Mouse (Mus musculus) heart, postnatal 0 days (tissue): ENCODE measurements at regions not wholly inside any gene's neighbourhood (a gene's known extent, or its start where the extent isn't known, plus 50 kb on each side); places are given as distances from the start of the nearest gene placed in this dataset.

Experiments used
- CTCF ChIP-seq: IDR thresholded peaks from 2 replicates; pipeline ENCODE4 v1.5.1; 2016; ENCODE audit warnings: antibody characterized with exemption, control low read depth, low read depth
- EP300 ChIP-seq: IDR thresholded peaks from 2 replicates; pipeline ENCODE4 v1.6.1; 2016; ENCODE audit warnings: antibody characterized with exemption, low read depth

DNA sequence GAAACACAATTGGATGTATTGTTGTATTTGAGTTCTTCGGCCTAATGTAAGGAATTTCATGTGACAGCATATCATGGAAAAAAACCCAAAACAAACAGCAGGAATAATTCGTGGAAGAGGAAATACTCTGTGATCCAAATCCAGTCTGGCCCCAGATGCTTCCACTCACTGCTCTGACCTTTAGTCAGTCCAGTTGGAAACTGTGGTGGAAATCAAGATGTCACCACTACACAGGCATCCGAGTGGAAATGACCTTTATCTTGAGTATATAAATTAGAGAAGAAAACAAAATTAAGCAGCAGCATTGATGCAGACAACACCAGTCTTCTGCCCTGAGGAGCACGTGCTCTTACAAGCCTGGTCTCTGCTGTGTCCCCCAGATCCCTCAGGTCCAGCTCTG is 230.9 kb downstream of the Dok5 start:
- TF ChIP-seq CTCF (no peak), EP300 (no peak)
